Mouse (Mus musculus) lung, adult 2 months (tissue): Measurements from ENCODE around the gene Gdap1l1. TPM values are rescaled to one million over a fixed set of nuclear protein-coding genes. Genes with fewer than 3 reads are reported as not detected.

ENCODE experiments used
- DNase-seq: peaks from one replicate; pipeline ENCODE4 v3.0.0; 2022
- H3K4me1 ChIP-seq: fragments of 200-500 bp; 2 replicates; pipeline ENCODE4 v1.6.1; 2011; ENCODE audit warnings: low read length; ENCODE audit not compliant: control insufficient read depth, insufficient read depth
- H3K4me3 ChIP-seq: fragments of 200-500 bp; replicated peaks from 2 replicates; pipeline ENCODE3; 2011; ENCODE audit warnings: low read depth, mild to moderate bottlenecking, control low read depth, low read length; ENCODE audit errors: extremely low read depth
- CTCF ChIP-seq: fragments of 200-500 bp; IDR thresholded peaks from 2 replicates; pipeline ENCODE4 v1.5.1; 2011; ENCODE audit warnings: mild to moderate bottlenecking, low read length, control low read depth; ENCODE audit not compliant: insufficient read depth
- POLR2A ChIP-seq: fragments of 200-500 bp; IDR thresholded peaks from 2 replicates; pipeline ENCODE4 v1.6.1; 2011; ENCODE audit warnings: low read depth, mild to moderate bottlenecking, control low read depth, low read length, borderline replicate concordance; ENCODE audit errors: extremely low read depth
- WGBS: fragments of 180-500 bp; shearing (Covaris S2); methylation state at CpG from one replicate; pipeline ENCODE4 v1.1.7; 2018; 5-methylcytosine and 5-hydroxymethylcytosine counted together
- polyA plus RNA-seq: library from polyadenylated mRNA; depleted of rRNA; stranded (reverse); fragments of >200 nt; gene quantifications from 2 replicates; pipeline ENCODE4 v1.2.3, GENCODE M21; 2012; rRNA removed

Gene Gdap1l1
- polyA plus RNA-seq = 0.19 and 0.22 TPM in 2 replicates

GRCm38 (mm10) chr2:163438246-163438618 lies at the start of gene Gdap1l1:
Gdap1l1 (plus strand) TSS chr2:163438476.
- no peak for TF ChIP-seq CTCF
- TF ChIP-seq POLR2A = no peak
- Histone ChIP-seq H3K4me1 (no peaks in the 10 kb centered on the region), H3K4me3 (no peak within 1 kb of the TSS)
- no peak for DNase-seq
- WGBS = 2% methylated on average over 18 of the region's 18 CpGs

GRCm38 (mm10) chr2:163392436-163392835 lies 45.8 kb upstream of the Gdap1l1 start:
- TF ChIP-seq CTCF (no peak), POLR2A (no peak)
- no peaks in the 10 kb centered on the region for H3K4me1 ChIP-seq
- 43% methylated on average over 6 of the region's 6 CpGs for WGBS
- no peak overlapping the region for H3K4me3 ChIP-seq
- no peak for DNase-seq

DNA sequence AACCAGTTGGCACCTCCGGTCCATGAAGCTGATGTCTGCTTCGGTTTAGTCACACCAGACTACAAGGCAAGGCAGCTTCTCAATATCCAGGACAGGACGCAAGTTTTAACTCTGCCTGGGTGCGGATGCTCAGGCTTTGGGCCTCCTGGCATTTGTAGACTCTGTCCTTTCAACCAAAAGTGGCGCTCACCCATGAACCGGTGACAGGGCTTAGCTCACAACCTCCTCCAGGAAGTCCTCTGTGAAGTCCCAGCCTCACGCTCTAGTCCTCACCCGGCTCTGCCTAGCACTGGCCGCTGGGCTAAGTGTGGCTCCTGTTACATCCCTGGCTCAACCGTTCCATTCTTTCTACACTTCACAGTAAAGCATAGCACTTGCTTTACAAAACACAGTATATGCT lies 45.0 kb upstream of the Gdap1l1 start:
- H3K4me1 ChIP-seq = no peaks in the 10 kb centered on the region
- no peak for TF ChIP-seq POLR2A
- no peak for TF ChIP-seq CTCF

DNA sequence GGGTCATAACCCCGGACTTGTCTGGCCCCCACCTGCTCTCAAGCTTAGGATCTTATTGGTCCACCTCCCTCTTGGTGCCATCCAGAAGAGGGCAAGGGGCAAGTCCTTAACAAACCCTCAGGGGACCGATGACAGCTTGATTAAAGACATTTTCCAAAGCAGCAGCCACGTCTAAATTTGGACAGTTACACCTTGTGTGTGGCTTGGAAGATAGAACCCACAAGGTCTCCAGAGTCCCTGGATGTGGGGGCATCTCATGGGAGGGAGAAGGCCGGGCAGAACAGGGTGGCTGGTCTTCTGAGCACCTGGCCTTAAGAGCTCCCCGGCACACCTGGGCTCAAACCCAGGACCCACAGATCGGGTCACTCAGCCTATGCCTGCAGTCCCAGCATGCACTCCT lies 44.3 kb upstream of the Gdap1l1 start:
- WGBS = 57% methylated on average over 6 of the region's 6 CpGs
- no peak overlapping the region for H3K4me3 ChIP-seq
- DNase-seq = no peak

More for the DNA sequence above, 45.0 kb upstream of the Gdap1l1 start:
- DNase-seq = no peak
- WGBS = 89% methylated on average over 10 of the region's 10 CpGs
- no peak overlapping the region for H3K4me3 ChIP-seq

GRCm38 (mm10) chr2:163394977-163395376 lies 43.3 kb upstream of the Gdap1l1 start:
- Histone ChIP-seq H3K4me1 (no peaks in the 10 kb centered on the region), H3K4me3 (no peak overlapping the region)
- WGBS = 63% methylated on average over 6 of the region's 6 CpGs
- TF ChIP-seq CTCF = no peak
- TF ChIP-seq POLR2A = no peak
- DNase-seq = no peak

More for the DNA sequence above, 44.3 kb upstream of the Gdap1l1 start:
- TF ChIP-seq POLR2A (no peak), CTCF (no peak)
- no peaks in the 10 kb centered on the region for H3K4me1 ChIP-seq

DNA sequence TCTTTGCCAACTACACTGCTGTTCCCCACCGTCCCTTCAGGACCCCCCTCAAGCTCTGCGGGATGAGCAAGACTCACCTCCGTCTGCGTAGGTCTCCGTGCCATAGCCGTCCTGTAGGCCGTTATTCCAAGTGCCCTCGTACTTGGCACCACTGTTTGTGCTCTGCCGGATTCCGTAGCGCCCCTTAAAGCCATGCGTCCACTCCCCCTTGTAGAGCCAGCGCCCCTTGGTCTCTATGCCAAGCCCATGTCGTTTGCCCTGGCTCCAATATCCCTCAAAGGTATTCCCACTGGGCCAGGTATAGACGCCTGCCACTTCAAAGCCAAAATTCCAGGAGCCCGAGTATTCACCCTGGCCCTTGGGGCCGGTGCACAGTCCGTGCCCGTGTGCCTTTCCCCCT lies 41.2 kb upstream of the Gdap1l1 start:
- DNase-seq = no peak
- H3K4me3 ChIP-seq = peak overlapping the region; percentile 49
- WGBS = 79% methylated on average over 19 of the region's 19 CpGs
- TF ChIP-seq CTCF (no peak), POLR2A (no peak)
- H3K4me1 ChIP-seq = no peaks in the 10 kb centered on the region

GRCm38 (mm10) chr2:163397905-163398304 lies 40.4 kb upstream of the Gdap1l1 start, which contains the start of gene Jph2:
Jph2 (minus strand) TSS chr2:163397993.
- no peak for DNase-seq
- Histone ChIP-seq H3K4me3 (peak within 1 kb of the TSS; percentile 49), H3K4me1 (no peaks in the 10 kb centered on the region)
- 14% methylated on average over 10 of the region's 10 CpGs for WGBS
- TF ChIP-seq CTCF (no peak), POLR2A (no peak; the same call in 1 of the 2 replicates)

DNA sequence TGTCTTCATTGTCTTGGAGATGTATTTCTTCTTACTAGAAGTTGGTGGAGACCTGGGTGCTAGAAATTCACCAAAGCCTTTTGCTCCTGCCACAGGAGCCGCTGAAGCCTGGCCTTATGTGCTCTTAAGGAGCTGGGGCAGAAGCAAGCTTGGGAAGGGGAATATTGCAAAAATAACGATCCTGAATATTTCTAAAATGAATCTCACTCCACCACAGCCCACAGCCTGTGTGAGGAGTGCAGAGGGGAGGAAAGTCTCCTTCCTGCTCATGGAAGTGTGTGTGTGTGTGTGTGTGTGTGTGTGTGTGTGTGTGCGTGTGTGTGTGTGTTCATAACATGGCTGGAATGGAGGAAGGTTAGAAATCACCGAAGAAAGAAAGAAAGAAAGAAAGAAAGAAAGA lies 39.5 kb upstream of the Gdap1l1 start:
- no peak for DNase-seq
- TF ChIP-seq POLR2A (no peak), CTCF (no peak)
- no peak overlapping the region for H3K4me3 ChIP-seq
- WGBS = 51% methylated on average over 4 of the region's 4 CpGs
- H3K4me1 ChIP-seq = no peaks in the 10 kb centered on the region

DNA sequence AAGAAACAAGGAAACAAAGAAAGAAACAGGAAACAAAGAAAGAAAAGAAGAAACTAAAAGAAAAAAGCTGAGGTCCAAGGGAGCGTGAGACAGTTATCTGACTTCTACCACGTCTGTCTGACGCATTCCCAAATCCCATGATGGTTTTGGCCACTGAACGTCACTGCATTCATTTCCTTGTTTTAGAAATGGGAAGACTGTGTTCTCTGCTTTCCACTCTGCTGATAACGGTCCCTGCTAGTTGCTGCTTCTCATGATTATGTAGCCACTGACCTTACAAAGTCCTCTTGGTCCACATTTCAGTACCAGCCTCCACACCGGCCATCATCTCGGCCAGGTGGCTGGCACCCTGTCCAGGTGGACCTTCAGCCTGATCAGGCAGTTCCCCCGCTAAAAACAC lies 39.1 kb upstream of the Gdap1l1 start:
- no peak for DNase-seq
- Histone ChIP-seq H3K4me3 (no peak overlapping the region), H3K4me1 (no peaks in the 10 kb centered on the region)
- WGBS = 56% methylated on average over 8 of the region's 8 CpGs
- TF ChIP-seq CTCF (no peak), POLR2A (no peak)

DNA sequence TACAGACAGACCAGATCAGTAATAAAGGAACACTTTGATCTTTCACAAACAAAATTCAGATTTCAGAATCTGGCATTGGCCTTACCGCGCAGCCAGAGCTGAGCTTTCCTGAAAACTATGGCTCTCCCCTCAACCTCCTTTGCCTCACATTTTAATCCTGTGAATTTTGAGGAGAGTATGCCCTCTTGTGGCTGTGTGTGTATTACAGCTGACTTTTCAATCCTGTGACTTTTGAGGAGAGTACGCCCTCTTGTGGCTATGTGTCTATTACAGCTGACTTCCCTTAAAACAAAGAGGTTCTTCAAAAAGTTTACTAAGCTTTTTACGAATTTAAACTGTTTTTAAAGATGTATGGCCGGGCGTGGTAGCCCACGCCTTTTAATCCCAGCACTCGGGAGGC lies 37.1 kb upstream of the Gdap1l1 start:
- Histone ChIP-seq H3K4me3 (no peak overlapping the region), H3K4me1 (no peaks in the 10 kb centered on the region)
- peak; percentile 29; the same call in 1 of the 2 replicates for TF ChIP-seq CTCF
- TF ChIP-seq POLR2A = no peak
- DNase-seq = peak; percentile 70
- 4% methylated on average over 8 of the region's 8 CpGs for WGBS

DNA sequence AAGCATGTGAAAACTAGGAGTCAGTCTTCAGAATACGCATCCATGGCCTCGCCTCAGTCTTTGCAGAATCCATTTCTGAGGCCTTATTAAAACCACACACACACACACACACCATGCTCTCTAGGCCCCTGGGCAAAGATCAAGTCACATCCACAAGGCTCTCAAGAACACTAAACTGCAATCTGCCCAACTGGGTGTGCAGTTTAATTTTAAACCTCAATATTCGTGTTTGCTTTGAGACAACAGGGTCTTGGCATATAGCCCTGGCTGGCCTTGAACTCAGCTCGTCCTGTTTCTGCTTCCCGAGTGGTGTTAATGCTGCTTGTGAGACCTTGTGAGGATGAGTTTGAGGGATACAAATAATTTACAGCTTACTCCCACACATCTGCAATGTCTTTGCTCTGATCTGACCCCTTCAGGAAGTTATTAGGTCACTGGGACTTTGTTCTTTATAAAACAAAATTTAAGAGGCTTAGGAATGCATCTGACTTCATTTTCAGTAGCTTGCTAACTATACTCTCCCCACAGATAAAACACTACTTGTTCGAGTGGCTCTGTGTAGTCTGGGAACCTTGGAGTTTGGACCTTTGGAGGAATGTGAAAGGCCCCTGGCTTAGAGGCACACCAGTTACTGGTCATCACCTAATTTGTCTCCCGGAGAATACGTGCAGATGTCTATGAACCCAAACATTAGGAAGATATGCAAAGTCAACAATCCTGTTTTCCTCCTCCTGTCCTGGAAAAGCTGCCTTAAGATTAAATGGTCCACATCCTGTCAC lies 34.0 kb upstream of the Gdap1l1 start:
- no peak for TF ChIP-seq POLR2A
- no peak for TF ChIP-seq CTCF
- Histone ChIP-seq H3K4me1 (no peaks in the 10 kb centered on the region), H3K4me3 (no peak overlapping the region)
- 47% methylated on average over 8 of the region's 8 CpGs for WGBS
- no peak for DNase-seq
